Mouse (Mus musculus) adrenal gland, adult 18-20 months (tissue): Measurements from ENCODE around the gene Gimap8. TPM values are rescaled to one million over a fixed set of nuclear protein-coding genes. Genes with fewer than 3 reads are reported as not detected.
"Not testable (repeated sequence)": the region's sequence is repeated elsewhere in the genome, so short reads cannot be mapped to it uniquely, and the experiment has no call there.

Source experiments
- DNase-seq, 2 experiments: peaks; one replicate each; pipeline ENCODE4 v3.0.0; 2021 to 2022; ENCODE audit warnings: low spot score in 2 of 2
- total RNA-seq, 2 experiments: library from RNA; stranded (reverse); gene quantifications; 1 replicate in 1 of 2; 2 replicates in 1 of 2; pipeline ENCODE4 v1.2.3; 2021

Gimap8 gene
- total RNA-seq, 2 experiments from 2014 or later = 9.2 to 10.9 TPM

GRCm38 (mm10) chr6:48677492-48678345, 30.7 kb downstream of the Gimap8 start:
- DNase-seq = no peak

DNA sequence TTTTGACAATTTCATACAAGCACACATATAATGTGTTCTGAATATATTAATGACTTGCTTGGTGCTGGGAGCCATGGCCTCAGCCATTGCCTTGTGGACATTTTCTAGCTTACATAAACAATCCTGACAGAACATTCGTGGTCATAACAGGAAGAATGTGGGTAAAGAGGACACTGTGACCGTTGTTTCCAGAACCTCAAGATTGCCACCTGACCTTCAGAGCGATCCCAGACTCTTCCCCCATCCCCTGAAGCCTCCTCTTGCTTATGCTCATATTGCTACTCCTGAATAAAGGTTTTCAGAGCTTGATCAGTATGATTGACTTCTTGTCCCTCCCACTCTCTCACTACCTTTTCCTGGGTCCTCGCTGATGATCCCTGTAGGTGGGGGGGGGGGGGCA, 31.4 kb downstream of the Gimap8 start:
- DNase-seq = no peak

- no peak for DNase-seq
Observed at GRCm38 (mm10) chr6:48679701-48680100, 32.7 kb downstream of the Gimap8 start.

GRCm38 (mm10) chr6:48680421-48680820, 33.4 kb downstream of the Gimap8 start:
- DNase-seq = no peak

DNA sequence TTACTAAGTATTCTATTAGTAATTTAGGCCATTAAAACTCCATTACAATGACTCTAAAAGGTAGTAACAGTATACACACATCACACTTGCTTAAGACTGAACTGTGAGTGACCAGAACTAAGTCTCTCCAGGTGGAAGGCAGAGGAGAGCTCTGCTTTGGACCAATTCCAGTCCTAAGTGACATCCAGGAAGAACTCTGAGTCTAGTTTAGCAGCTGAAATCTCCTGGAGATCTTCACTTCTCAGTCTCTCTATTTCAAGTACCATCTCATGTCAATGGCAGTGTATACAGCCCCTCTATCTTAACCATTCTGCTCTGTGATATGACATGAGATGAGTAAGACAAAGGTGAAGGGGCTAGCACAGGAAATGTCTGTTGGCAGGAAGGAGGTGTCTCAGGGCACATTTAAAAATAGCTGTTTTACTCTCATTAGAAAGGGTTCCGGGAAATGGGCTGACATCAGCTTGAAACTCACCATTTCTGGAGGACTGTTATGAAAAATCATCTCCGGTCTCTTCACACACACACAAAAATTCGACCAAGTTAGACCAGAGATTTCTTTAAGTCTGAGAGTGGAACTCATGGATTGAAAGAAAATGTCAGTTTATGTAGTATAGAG, 34.5 kb downstream of the Gimap8 start:
- no peak for DNase-seq

GRCm38 (mm10) chr6:48682271-48682670, 35.2 kb downstream of the Gimap8 start:
- no peak for DNase-seq

DNA sequence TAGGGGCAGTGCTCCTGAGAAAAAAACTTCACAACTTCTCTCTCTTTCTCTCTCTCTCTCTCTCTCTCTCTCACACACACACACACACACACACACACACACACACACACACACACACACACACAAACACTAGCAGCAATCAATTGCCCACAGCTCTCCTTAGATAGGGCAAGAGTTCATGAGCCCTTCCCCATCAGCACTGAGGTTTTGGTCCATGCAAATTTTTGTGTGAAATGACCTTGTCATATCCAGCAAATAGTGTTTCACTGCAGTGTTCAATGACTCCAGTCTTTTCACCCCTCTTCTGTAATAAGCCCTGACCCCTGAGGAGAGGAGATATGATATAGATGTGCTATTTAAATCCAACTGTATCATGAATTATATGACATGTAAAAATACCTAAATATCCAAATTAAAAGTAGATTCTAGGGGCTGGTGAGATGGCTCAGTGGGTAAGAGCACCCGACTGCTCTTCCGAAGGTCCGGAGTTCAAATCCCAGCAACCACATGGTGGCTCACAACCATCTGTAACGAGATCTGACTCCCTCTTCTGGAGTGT, 36.3 kb downstream of the Gimap8 start:
- not testable (repeated sequence) for DNase-seq

GRCm38 (mm10) chr6:48684319-48684718, 37.3 kb downstream of the Gimap8 start, which contains the start of gene Gimap4:
Gimap4 (plus strand) TSS chr6:48684549.
- DNase-seq = no peak

DNA sequence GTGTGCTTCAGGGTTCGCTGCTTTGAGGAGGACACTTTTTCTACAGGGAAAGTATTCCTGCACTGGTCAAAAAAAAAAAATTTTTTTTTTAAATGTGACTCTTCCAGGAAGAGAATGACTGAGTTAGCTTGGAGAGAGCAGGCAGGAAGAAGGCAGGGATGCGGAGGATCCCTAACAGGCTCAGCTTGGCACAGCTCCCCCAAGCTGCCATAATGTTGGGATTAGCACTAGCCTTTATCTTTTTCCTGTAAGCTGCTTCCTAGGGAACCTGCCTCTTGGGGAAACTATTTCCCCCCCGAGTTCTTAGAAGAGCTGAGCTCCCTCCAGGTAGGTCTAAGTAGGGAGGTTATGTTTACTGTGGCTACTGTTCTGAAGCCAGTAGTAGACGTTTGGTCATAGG, 37.8 kb downstream of the Gimap8 start:
- no peak for DNase-seq

- no peak for DNase-seq
Observed at GRCm38 (mm10) chr6:48685251-48685650, 38.2 kb downstream of the Gimap8 start.

GRCm38 (mm10) chr6:48685694-48686665, 38.9 kb downstream of the Gimap8 start:
- no peak for DNase-seq

- DNase-seq = no peak
Observed at GRCm38 (mm10) chr6:48687077-48687476, 40.0 kb downstream of the Gimap8 start.

DNA sequence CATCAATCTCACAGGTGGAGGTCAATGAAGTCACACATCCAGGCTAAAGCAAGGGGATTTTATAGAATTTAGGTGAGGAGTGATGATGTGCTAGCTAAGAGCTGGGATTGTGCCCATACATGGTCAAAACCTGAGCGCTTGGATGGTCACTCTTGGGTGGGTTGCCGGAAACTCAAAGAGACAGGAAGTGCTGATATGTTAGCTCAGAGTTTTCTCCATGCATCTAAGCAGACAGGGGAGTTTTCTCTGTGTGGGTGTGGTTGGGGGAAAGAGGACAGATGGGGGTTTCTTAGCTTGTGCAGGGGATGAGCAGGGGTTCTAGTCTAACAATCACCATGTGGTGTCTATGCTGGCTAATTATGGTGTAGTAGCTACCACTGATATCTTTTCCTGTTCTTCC, 42.3 kb downstream of the Gimap8 start:
- DNase-seq = no peak

DNA sequence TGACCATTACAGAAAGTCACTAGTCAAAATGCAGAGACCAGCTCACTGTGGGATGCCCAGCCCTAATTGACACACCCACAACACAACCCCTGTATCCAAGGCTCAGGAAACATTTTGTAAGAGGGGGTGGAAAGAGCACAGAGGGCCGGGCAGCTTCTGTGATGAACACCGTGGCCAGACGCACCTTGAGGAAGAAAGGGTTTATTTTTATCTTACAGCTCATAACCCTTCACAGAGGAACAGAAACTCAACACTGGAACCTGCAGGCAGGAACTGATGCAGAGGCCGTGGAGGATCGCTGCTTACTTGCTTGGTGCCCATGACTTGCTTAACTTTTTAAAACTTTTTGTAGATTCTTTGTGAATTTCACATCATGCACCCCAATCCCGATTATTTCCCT, 45.9 kb downstream of the Gimap8 start:
- no peak for DNase-seq

- no peak for DNase-seq
Observed at GRCm38 (mm10) chr6:48696830-48697554, 50.0 kb downstream of the Gimap8 start.

GRCm38 (mm10) chr6:48697555-48697930, 50.5 kb downstream of the Gimap8 start:
- DNase-seq = no peak

GRCm38 (mm10) chr6:48698066-48698856, 51.2 kb downstream of the Gimap8 start:
- no peak for DNase-seq

GRCm38 (mm10) chr6:48698888-48699287, 51.9 kb downstream of the Gimap8 start:
- DNase-seq = no peak

- no peak for DNase-seq
Observed at GRCm38 (mm10) chr6:48700251-48701075, 53.4 kb downstream of the Gimap8 start.
